Mouse (Mus musculus): ENCODE data around the gene Rims3. TPM values are rescaled to one million over a fixed set of nuclear protein-coding genes. Genes with fewer than 3 reads are reported as not detected.

The Rims3 gene
- total RNA-seq, 1 experiment from 2014 or later, result 0.30 TPM

- peak in 1 of 2 experiments; percentile 45; a peak in 2 of 4 replicates for ATAC-seq (replicated peaks in 1 of 2; ENCODE audit: insufficient read depth in 1 of 2, low FRiP score in 2 of 2, low TSS enrichment in 1 of 2, low read depth in 1 of 2, poor library complexity in 2 of 2, severe bottlenecking in 2 of 2)
Observed at GRCm38 (mm10) chr4:120844423-120845082, 10.1 kb upstream of the Rims3 start.

GRCm38 (mm10) chr4:120845098-120845497, 9.5 kb upstream of the Rims3 start:
- ATAC-seq (replicated peaks in 1 of 2; ENCODE audit: insufficient read depth in 1 of 2, low FRiP score in 2 of 2, low TSS enrichment in 1 of 2, low read depth in 1 of 2, poor library complexity in 2 of 2, severe bottlenecking in 2 of 2), result peak; percentile 46 to 72; a peak in 2 of 4 replicates

- ATAC-seq (replicated peaks in 1 of 2; ENCODE audit: insufficient read depth in 1 of 2, low FRiP score in 2 of 2, low TSS enrichment in 1 of 2, low read depth in 1 of 2, poor library complexity in 2 of 2, severe bottlenecking in 2 of 2), result no peak
Observed at GRCm38 (mm10) chr4:120848909-120849308, 5.7 kb upstream of the Rims3 start.

GRCm38 (mm10) chr4:120849451-120849850, 5.2 kb upstream of the Rims3 start:
- no peak for ATAC-seq (replicated peaks in 1 of 2; ENCODE audit: insufficient read depth in 1 of 2, low FRiP score in 2 of 2, low TSS enrichment in 1 of 2, low read depth in 1 of 2, poor library complexity in 2 of 2, severe bottlenecking in 2 of 2)

GRCm38 (mm10) chr4:120850946-120851345, 3.7 kb upstream of the Rims3 start:
- peak; percentile 57 to 74 for ATAC-seq (replicated peaks in 1 of 2; ENCODE audit: insufficient read depth in 1 of 2, low FRiP score in 2 of 2, low TSS enrichment in 1 of 2, low read depth in 1 of 2, poor library complexity in 2 of 2, severe bottlenecking in 2 of 2)

GRCm38 (mm10) chr4:120855360-120856060, 894 bp downstream of the Rims3 start:
- ATAC-seq (replicated peaks in 1 of 2; ENCODE audit: insufficient read depth in 1 of 2, low FRiP score in 2 of 2, low TSS enrichment in 1 of 2, low read depth in 1 of 2, poor library complexity in 2 of 2, severe bottlenecking in 2 of 2), result no peak

- ATAC-seq (replicated peaks in 1 of 2; ENCODE audit: insufficient read depth in 1 of 2, low FRiP score in 2 of 2, low TSS enrichment in 1 of 2, low read depth in 1 of 2, poor library complexity in 2 of 2, severe bottlenecking in 2 of 2), result no peak
Observed at GRCm38 (mm10) chr4:120856376-120856775, 1.8 kb downstream of the Rims3 start.

GRCm38 (mm10) chr4:120859865-120860264, 5.2 kb downstream of the Rims3 start:
- no peak for ATAC-seq (replicated peaks in 1 of 2; ENCODE audit: insufficient read depth in 1 of 2, low FRiP score in 2 of 2, low TSS enrichment in 1 of 2, low read depth in 1 of 2, poor library complexity in 2 of 2, severe bottlenecking in 2 of 2)

- peak; percentile 72 to 86 for ATAC-seq (replicated peaks in 1 of 2; ENCODE audit: insufficient read depth in 1 of 2, low FRiP score in 2 of 2, low TSS enrichment in 1 of 2, low read depth in 1 of 2, poor library complexity in 2 of 2, severe bottlenecking in 2 of 2)
Observed at GRCm38 (mm10) chr4:120866211-120866610, 11.6 kb downstream of the Rims3 start.

- no peak for ATAC-seq (replicated peaks in 1 of 2; ENCODE audit: insufficient read depth in 1 of 2, low FRiP score in 2 of 2, low TSS enrichment in 1 of 2, low read depth in 1 of 2, poor library complexity in 2 of 2, severe bottlenecking in 2 of 2)
Observed at GRCm38 (mm10) chr4:120868246-120868645, 13.6 kb downstream of the Rims3 start.

- no peak for ATAC-seq (replicated peaks in 1 of 2; ENCODE audit: insufficient read depth in 1 of 2, low FRiP score in 2 of 2, low TSS enrichment in 1 of 2, low read depth in 1 of 2, poor library complexity in 2 of 2, severe bottlenecking in 2 of 2)
Observed at GRCm38 (mm10) chr4:120868988-120869387, 14.4 kb downstream of the Rims3 start.

GRCm38 (mm10) chr4:120870262-120870748, 15.7 kb downstream of the Rims3 start:
- ATAC-seq (replicated peaks in 1 of 2; ENCODE audit: insufficient read depth in 1 of 2, low FRiP score in 2 of 2, low TSS enrichment in 1 of 2, low read depth in 1 of 2, poor library complexity in 2 of 2, severe bottlenecking in 2 of 2), result no peak

- no peak for ATAC-seq (replicated peaks in 1 of 2; ENCODE audit: insufficient read depth in 1 of 2, low FRiP score in 2 of 2, low TSS enrichment in 1 of 2, low read depth in 1 of 2, poor library complexity in 2 of 2, severe bottlenecking in 2 of 2)
Observed at GRCm38 (mm10) chr4:120875961-120876360, 21.3 kb downstream of the Rims3 start.

- ATAC-seq (replicated peaks in 1 of 2; ENCODE audit: insufficient read depth in 1 of 2, low FRiP score in 2 of 2, low TSS enrichment in 1 of 2, low read depth in 1 of 2, poor library complexity in 2 of 2, severe bottlenecking in 2 of 2), result no peak
Observed at GRCm38 (mm10) chr4:120878728-120879127, 24.1 kb downstream of the Rims3 start.

- ATAC-seq (replicated peaks in 1 of 2; ENCODE audit: insufficient read depth in 1 of 2, low FRiP score in 2 of 2, low TSS enrichment in 1 of 2, low read depth in 1 of 2, poor library complexity in 2 of 2, severe bottlenecking in 2 of 2), result no peak
Observed at GRCm38 (mm10) chr4:120879386-120879785, 24.8 kb downstream of the Rims3 start.

- ATAC-seq (replicated peaks in 1 of 2; ENCODE audit: insufficient read depth in 1 of 2, low FRiP score in 2 of 2, low TSS enrichment in 1 of 2, low read depth in 1 of 2, poor library complexity in 2 of 2, severe bottlenecking in 2 of 2), result peak; percentile 63 to 66
Observed at GRCm38 (mm10) chr4:120880731-120881432, 26.3 kb downstream of the Rims3 start.

GRCm38 (mm10) chr4:120882002-120882625, 27.5 kb downstream of the Rims3 start:
- peak; percentile 78 to 82; a peak in 3 of 4 replicates for ATAC-seq (replicated peaks in 1 of 2; ENCODE audit: insufficient read depth in 1 of 2, low FRiP score in 2 of 2, low TSS enrichment in 1 of 2, low read depth in 1 of 2, poor library complexity in 2 of 2, severe bottlenecking in 2 of 2)

Measured in hematopoietic stem cell, adult 5-6 weeks (primary cell).